Mouse (Mus musculus) kidney, adult 11 months (tissue): ENCODE data around the gene Slc30a2.
"Not testable (repeated sequence)": the region's sequence is repeated elsewhere in the genome, so short reads cannot be mapped to it uniquely, and the experiment has no call there.

ENCODE experiments used
- DNase-seq: peaks from one replicate; pipeline ENCODE4 v3.0.0; 2022

Slc30a2 gene

DNA sequence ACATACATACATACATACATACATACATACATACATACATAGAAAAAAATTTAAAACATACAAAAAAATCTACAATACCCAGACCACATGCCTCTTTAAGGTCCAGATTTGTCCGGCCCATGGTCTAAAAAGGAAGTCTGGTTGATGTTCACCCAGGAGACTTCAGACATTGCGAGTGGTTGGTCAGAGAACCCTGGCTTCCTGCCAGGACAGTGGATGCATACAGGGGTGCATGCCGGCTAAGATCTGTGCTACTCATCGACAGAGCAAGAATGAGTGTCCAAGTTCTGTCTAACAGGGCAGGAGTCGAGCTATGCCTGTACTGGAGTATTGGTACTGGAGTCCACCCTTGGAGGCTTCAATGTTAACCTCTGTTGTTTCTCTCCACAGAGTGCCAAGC, 18.3 kb upstream of the Slc30a2 start:
- DNase-seq: peak; percentile 85

DNA sequence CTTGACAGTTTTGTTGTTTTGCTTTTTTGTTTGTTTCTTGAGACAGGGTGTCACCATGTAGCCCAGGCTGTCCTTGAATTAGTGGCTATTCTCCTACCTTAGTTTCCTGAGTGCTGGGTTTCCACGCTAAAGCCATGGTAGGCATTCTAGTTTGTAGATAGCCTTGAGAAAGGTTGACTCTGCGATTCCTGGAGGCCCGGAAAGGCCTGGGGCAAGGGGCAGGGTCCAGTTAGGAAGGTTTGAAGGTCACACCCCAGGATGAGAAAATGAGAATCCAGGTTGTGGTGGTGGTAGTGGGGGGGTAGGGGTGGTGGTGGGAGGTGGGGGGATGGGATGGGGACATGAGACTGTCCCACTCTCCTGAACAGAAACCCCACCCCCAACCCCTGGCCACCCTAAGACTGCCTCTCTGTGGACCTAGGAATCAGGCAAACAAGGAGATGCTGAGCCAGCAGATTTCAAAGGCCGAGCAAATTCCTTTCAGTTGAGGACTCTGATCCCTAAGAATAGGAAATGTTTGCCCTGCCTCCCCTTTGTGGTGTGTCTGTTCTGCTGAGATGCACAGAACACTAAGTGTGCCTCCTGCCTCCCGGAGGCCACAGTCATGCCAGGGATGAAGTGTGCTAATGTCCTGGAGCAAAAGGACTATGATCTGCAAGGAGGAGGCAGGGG, 16.0 kb upstream of the Slc30a2 start:
- peak; percentile 91 for DNase-seq

DNA sequence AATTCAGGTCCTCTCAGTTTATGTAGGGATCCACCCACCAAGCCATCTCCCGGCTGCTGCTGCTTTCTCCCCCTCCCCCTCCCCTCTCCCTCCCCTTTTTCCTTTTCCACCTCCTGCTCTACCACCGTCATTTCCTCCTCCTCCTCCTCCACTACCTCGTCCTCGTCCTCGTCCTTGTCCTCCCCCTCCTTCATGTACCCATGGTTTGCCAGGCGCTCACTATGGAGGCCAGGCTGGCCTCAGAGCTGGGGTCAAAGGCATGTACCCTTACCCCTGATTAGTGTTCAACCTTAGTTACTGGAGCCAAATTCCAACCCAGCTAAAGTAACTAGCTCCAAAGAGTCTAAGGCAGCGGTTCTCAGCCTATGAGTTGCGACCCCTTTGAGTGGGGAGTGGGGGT, 14.8 kb upstream of the Slc30a2 start:
- DNase-seq: peak; percentile 62

DNA sequence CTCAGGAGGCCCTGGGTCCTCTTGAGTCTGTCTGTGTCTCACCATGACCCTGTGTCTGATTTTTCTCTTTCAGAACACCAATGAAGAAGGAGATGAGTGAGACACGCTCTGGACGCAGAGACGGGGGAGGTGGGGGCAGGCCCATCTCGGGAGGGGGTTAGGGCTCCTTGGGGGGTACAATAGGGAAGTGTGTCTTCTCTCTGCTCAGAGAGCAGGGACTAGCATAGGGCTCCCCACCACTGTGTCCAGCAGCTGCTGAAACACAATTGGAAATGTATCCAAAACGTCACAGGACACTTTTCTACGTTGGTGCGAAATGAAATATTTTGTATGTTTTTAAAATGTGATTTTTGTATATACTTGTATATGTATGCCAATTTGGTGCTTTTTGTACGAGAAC, 14.1 kb upstream of the Slc30a2 start:
- no peak for DNase-seq

DNA sequence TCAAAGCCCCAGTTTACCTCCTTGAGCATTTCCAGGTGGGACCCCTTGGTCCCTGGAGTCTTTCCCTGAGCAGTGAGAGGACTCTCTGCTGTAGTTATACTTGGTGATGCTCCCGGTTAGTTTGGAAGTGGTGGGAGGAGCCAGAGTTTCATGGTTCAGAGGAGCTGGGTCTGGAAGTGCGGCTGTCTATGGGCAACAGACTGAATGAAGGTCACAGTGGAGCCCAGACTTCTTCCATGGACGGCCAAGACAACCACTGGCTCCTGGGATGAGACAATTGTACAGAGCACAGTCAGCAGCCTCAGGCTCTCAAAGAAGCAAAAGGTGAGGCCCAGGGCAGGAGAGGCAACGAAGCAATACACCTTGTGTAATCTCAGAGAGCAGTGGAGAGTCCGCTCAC, 12.7 kb upstream of the Slc30a2 start:
- DNase-seq: peak; percentile 81

DNA sequence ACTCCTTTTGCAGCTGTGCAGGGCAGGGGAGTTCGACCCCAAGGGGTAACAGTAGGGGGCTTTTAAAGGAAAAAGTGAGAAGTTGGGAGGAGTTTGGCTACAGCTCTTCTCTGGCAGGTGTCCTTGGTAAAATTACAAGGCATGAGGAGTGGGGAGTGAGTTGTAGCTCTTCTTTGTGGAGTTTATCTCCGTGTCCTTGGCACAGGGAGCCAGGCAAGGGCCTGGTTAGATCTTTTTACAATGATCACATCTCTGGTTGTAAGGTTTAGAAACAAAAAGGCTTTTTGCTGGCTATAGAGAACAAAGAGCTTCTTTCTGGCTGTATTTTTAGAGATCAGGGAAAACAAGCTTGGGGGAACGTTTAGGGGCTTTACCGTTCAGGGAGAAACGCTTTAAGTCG, 1.8 kb upstream of the Slc30a2 start:
- DNase-seq: not testable (repeated sequence)

DNA sequence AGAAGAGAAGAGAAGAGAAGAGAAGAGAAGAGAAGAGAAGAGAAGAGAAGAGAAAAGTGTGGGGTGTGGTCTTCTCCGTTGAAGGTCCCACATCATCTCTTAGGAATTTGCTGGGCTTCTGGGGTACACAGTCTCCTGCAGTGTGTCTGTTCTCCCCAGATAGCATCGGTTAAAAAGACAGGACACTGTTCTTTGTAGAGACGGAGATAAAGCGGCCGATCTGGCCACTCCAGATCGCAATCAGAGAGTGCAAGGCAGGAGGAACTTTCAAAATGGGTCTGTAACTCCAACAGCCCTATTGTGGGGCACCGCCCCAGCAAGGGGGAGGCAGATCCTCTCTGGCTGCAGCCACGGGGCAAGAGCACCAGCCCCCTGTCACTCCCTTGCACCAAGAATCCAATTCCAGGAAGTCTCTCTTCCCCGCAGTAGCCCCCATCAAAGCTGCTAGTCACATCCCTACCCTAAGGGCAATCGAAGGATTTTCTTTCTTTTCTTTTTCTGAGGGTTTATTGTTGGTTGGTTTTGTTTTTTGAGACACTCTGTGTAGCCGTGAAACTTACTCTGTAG, 685 bp upstream of the Slc30a2 start:
- DNase-seq: no peak

DNA sequence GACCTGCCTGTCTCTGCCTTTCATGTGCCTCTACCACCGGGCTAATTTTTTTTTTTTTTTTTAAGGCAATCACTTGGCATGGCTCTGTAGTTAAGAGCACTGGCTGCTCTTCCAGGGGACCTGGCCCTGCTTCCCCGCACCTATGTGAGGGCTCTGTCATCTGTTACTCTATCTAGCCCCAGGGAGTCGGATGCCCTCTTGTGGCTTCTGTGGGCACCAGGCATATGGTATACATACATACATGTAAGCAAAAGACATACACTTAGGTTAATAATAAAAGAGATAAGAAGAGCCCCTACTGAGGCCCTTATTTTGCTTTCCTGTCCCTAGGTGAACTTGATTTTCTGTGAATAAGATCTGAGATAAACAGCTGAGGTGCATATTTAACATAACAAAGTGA, 1.6 kb downstream of the Slc30a2 start:
- no peak for DNase-seq

DNA sequence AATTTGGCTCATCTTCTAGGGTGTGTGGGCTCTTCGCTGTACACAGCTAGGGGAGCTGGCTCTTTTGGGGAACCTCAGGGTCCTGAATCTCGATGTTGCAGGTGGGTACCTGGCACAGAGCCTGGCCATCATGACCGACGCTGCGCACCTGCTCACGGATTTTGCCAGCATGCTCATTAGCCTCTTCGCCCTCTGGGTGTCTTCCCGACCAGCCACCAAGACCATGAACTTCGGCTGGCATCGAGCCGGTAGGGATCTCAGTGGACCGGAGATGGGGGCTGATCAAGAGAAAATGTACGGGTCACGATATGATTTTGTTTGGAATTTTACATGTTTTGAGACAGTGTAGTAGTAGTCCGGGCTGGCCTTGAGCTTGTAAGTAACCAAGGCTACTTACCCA, 2.8 kb downstream of the Slc30a2 start:
- DNase-seq: no peak

DNA sequence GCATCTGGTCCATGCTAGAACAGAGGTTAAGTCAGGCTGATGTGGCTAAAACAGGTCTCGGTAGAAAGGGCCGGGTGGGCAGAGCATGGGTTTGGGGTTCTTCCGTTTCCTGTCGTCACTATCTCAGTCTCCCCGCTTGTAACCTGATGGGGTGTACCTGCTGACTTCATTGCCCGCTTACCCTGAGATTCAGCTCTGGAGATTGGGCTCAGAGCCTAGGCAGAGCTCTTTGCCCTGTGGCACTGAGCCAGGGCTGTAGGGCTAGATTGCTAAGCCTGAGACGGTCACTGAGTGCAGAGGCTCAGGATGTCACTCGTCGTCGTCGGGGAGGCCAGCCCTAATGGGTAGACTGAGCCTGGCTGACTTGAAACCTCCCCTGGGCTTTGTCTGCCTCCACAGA, 5.1 kb downstream of the Slc30a2 start:
- DNase-seq: peak; percentile 83

DNA sequence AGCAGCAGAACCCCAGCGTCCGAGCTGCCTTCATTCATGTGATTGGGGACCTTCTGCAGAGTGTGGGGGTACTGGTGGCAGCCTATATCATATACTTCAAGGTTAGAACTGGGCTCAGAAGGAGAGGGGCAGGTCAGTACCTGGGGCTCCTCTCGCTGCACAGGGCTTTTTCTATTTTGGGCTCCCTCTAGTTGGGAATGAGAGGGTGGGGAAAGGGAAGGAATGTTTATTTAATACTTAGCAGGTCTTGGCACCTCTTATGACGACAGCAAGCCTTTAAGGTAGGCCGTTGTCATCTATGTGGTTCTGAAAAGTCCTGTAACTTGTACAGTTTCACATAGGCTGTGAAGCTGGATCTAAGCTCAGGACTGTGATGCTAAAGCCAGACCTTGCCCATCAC, 5.6 kb downstream of the Slc30a2 start:
- no peak for DNase-seq

DNA sequence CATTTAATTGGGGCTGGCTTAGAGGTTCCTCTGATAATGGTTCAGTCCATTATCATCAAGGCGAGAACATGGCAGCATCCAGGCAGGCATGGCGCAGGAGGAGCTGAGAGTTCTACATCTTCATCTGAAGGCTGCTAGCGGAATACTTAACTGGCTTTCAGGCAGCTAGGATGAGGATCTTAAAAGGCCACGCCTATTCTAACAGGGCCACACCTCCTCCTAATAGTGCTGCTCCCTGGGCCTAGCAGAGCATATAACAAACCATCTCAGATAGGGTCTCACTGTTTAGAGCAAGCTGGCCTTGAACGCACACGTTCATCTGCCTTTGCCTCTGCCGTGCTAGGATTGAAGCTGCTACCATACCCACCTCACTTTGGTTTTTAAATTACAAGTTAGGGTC, 6.8 kb downstream of the Slc30a2 start:
- no peak for DNase-seq

DNA sequence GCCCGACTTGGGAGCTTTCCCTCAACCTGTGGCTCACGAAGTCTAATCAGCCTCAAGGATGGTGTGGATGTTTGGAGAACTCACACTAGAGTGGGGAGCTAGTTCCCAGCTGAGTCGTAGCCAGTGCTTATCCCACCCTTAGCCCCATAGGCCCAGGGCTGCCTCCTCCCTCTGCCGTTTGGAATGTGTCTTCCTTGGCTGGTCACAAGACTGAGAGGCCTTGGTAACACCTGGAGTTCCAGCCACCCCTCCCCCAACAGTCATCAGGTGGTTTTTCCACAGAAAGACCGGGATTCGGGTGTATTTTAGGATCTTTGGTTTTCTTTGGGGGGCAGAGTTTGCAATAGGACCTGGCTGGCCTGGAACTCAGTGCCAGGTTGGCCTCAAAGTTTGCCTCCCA, 7.7 kb downstream of the Slc30a2 start:
- DNase-seq: no peak

DNA sequence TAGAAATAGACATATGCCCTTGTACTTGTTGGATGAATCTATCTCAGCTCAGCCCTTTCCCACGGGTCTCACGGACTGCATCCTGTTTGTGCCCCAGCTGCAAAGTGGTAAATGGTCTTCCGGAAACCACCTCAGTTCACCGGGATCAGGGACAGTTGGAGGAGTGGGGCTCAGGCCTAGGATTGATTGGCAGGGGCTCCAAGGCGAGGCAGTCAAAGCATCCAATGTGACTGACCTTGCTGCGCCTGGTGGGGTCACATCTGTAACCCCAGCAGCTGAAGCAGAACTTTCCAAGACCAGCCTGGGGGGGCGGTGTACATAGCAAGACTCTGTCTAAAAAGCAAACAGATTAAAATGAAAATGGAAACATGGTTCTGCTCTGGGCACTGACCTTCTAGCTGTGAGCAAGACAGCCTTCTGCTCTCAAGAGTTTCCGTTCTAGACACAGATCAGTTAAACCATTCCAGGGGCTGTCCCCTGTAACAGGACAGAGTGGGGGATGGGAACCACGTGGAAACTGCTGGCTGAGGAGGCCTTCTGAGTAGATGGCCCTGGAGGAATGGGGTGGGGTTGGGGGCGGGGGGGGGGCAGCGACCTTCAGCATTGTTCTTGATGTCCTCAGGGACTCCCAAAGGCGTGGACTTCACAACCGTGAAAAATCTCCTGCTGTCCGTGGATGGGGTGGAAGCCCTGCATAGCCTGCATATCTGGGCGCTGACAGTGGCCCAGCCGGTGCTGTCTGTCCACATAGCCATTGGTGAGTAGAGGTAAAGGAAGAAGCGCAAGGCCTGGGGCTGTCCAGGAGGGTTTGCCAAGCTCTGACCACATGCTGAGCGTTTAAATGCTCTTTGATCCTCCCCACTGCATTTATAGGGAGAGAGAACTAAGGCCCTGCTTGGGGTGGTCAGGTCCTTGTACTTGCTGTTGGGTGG, 8.6 kb downstream of the Slc30a2 start:
- peak; percentile 40 for DNase-seq

DNA sequence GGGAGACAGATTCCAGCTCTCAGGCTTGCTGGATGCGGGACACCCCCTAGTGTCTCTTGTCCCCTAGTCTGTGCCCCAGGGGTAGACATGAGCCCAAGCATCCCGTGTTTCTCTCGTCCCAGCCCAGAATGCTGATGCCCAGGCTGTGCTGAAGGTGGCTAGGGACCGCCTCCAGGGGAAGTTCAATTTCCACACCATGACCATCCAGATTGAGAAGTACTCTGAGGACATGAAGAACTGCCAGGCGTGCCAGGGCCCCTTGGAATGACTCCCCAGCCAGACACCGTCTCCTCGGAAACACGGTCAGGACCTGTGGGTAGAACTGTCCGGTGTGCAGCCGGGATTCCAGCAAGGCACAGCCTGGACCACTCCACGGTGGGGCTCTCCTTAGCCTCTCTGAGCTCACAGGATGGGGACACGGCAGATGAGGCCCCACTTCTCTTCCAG, 9.3 kb downstream of the Slc30a2 start:
- no peak for DNase-seq

DNA sequence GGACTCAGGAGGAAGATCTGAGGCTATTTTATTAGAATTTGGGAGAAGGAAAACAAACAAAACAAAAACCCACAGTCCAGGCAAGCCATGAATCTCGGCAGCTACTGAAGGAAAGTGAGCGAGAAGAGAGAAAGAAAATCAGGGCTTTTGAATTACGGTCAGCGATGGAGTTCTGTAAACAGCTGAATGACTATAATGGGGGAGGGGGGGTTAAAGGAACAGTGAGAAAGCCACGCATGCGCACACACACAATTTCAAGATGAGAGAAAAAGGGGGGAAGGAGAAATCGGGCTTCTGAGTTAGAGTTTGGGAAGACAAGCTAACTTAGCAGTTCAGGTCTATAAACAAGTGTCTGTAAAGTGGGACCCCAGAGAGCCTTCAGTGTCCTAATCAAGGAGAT, 9.9 kb downstream of the Slc30a2 start:
- no peak for DNase-seq

DNA sequence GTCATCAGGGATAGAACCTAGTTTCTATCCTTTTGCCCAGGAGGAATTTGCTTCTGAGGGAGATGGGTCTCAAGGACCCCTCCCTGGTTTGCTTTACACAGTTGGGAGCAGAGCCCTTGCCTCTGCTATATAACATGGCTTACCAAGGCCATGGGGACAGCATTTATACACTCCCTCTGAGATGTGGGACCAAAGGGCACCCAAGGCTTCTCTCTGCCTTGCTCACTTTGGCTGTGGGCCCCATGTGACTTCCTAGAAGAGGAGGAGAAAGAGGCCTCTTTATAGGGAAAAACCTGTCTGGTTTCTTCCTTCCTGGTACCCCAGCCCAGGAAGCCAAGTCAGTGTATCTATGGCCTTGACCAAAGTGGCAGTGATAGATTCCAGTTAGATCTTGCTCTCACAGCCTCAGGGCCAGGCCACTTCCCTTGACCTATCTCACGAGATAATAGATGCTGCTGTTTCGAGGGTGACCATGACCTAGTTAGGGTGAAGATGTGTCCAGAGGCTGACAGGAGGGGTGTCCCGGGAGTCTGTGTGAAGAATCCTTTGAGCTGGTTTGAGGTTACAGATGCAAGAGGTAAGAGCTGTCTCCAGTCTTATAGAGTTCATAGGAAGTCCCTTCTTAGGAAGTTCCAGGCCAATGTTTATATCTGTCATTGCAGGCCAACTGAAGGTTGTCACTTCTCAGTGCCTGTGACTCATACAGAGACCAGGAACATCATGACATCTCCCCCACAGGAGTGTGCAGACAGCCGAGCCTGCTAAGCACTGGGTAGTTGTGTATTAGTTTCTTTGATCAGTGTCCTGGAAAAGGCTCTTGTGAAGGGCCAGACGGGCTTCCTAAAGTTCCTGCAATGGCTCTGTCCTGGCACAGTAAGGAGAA, 10.8 kb downstream of the Slc30a2 start:
- no peak for DNase-seq

DNA sequence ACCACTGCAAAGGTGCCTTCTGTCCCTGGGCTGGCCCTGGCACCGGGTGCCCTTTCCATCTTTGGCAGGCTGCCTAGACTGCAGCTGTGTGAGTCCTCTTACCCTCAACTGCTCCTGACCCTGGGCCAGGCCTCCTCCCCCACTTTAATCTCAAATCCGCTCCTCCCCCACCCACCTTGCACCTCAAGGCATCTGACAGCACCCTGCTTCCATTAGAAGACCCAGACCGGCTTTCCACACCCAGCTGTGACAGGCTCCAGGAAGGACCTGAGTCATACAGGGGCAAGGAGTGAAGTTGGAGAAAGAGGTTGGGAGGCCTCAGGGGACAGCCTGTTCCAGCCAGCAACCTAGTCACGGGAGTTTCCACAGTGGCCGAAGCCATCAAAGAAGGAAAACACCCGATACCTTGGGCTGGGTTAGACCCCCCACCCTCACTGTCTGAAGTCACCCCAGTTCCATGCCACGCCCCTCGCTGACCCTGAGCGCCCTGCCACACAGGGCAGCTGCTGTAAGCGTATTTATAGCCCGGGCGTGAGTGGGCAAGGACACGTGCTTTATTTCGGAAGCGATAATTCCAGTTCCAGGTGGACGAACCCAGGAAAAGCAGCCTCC, 13.0 kb downstream of the Slc30a2 start:
- peak; percentile 92 for DNase-seq

DNA sequence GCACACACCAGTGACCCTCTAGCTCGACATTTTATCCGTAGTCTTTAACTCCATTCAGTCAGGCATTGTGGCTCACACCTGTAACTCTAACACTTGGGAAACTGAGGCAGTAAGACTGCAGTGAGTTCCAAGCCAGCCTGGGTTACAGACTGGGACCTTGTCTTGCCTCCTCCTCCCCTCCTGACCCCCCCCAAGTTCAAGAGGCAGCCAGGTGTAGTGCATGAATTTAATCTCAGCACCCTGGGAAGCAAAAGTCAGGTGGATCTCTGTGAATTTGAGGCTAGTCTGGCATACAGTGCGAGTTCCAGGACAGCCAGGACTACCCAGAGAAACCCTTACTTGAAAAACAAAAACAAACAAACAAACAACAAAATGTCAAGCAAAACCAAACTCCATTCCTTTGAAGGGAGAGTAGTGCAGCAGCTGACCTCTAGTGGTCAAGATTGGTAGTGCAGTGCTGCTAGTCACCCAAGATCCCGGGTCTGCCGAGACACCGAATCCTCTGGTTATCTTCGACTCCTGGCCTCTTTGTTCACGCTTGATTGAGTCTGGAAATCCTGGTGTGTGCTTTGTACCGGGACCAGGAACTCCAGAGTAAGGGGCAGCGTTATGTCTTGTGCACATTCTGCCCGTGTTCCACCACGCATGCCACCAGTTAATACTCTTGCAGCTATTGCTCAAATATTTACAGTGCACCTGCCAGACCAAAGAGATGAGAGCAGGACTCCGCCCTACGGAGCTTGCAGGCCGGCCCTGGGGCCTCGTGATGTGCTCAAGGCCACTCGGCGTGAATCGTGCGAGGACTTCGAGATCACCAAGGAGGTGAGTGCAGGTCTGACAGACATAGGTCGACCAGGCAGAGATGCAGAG, 13.8 kb downstream of the Slc30a2 start:
- peak; percentile 79 for DNase-seq

DNA sequence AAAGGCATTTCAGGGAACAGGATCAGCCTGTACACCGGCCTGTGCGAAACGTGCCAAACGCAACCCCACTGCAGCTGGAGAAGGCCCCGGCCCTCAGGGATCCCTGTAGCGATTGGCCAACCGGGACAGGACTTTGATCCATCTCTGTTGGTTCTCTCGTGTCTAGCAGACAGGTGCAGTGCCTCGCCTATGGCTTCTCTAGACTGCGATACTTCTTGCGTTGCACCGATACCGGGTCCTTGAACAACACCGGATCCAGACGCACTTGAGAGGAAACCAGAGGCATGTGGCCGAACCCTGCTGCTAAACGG, 14.4 kb downstream of the Slc30a2 start:
- DNase-seq: no peak

DNA sequence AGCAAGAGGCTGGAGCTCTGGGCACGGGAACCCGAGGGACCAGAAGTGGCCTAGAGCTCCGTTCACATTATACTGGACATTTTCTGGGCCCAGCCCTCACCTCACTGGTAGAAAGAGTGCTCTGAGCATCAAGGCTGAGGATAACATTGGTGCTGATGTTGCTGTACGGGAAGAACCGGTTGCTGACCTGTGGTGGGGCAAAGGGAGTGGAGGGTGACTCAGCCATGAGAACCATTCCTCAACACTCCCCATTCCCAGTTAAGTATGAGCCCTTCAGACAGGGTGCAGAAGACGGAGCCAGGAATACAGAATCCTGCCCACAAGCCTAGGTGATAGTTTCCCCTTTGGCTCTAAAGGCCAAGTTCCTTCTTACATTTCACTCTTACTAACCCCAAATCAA, 16.7 kb downstream of the Slc30a2 start:
- DNase-seq: no peak

DNA sequence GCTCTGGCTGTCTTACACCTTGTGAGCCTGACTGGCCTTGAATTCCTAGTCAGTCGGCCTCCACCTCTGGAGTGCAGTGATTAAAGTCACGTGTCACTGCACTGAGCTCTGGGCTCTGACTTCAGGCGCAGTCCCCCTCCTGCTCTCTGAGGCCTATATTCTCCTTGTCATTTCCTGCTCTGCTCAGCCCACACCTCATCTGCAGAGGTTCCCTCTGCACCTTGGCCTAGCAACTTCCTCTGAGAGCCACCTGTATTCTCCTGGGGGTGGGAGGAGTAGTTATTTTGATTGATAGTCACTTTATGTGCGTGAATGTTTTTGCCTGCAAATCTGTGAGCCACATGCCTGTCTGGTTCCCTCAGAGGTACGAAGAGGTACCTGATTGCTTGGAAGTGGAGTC, 18.2 kb downstream of the Slc30a2 start:
- DNase-seq: no peak
